Mouse (Mus musculus): ENCODE data around the gene Hyal2.

Hyal2 gene

GRCm38 (mm10) chr9:107567702-107568319 lies at the start of gene Hyal2:
TSS of gene Hyal2 (plus strand) at chr9:107567945.
- no peak for DNase-seq (ENCODE audit: inconsistent ontology term)

- DNase-seq (ENCODE audit: inconsistent ontology term): no peak
Observed at GRCm38 (mm10) chr9:107520331-107520730, 47.4 kb upstream of the Hyal2 start.

GRCm38 (mm10) chr9:107521190-107521589 lies 46.6 kb upstream of the Hyal2 start:
- DNase-seq (ENCODE audit: inconsistent ontology term): no peak

- peak; percentile 30 for DNase-seq (ENCODE audit: inconsistent ontology term)
Observed at GRCm38 (mm10) chr9:107521711-107522399, 45.9 kb upstream of the Hyal2 start.

- DNase-seq (ENCODE audit: inconsistent ontology term): no peak
Observed at GRCm38 (mm10) chr9:107522400-107522711, 45.4 kb upstream of the Hyal2 start.

- peak; percentile 71 for DNase-seq (ENCODE audit: inconsistent ontology term)
Observed at GRCm38 (mm10) chr9:107526198-107527026, 41.3 kb upstream of the Hyal2 start.

GRCm38 (mm10) chr9:107533791-107534407 lies 33.8 kb upstream of the Hyal2 start, which contains the start of gene Tmem115:
TSS of gene Tmem115 (plus strand) at chr9:107533945.
- peak; percentile 96 for DNase-seq (ENCODE audit: inconsistent ontology term)

GRCm38 (mm10) chr9:107534408-107535202 lies 33.1 kb upstream of the Hyal2 start:
- peak; percentile 46 for DNase-seq (ENCODE audit: inconsistent ontology term)

- no peak for DNase-seq (ENCODE audit: inconsistent ontology term)
Observed at GRCm38 (mm10) chr9:107538231-107538630, 29.5 kb upstream of the Hyal2 start.

- no peak for DNase-seq (ENCODE audit: inconsistent ontology term)
Observed at GRCm38 (mm10) chr9:107538711-107539110, 29.0 kb upstream of the Hyal2 start.

- no peak for DNase-seq (ENCODE audit: inconsistent ontology term)
Observed at GRCm38 (mm10) chr9:107539940-107540339, 27.8 kb upstream of the Hyal2 start.

GRCm38 (mm10) chr9:107540420-107540819 lies 27.3 kb upstream of the Hyal2 start:
- no peak for DNase-seq (ENCODE audit: inconsistent ontology term)

- DNase-seq (ENCODE audit: inconsistent ontology term): no peak
Observed at GRCm38 (mm10) chr9:107541005-107541404, 26.7 kb upstream of the Hyal2 start.

GRCm38 (mm10) chr9:107541474-107542351 lies 26.0 kb upstream of the Hyal2 start, which contains the start of the genes Cyb561d2 and Nprl2:
TSS of gene Cyb561d2 (minus strand) at chr9:107542193.
TSS of gene Nprl2 (plus strand) at chr9:107542226.
- DNase-seq (ENCODE audit: inconsistent ontology term): peak; percentile 97

GRCm38 (mm10) chr9:107542352-107542686 lies 25.4 kb upstream of the Hyal2 start:
- DNase-seq (ENCODE audit: inconsistent ontology term): no peak

GRCm38 (mm10) chr9:107542721-107543120 lies 25.0 kb upstream of the Hyal2 start:
- DNase-seq (ENCODE audit: inconsistent ontology term): no peak

- DNase-seq (ENCODE audit: inconsistent ontology term): no peak
Observed at GRCm38 (mm10) chr9:107543299-107543698, 24.4 kb upstream of the Hyal2 start.

- no peak for DNase-seq (ENCODE audit: inconsistent ontology term)
Observed at GRCm38 (mm10) chr9:107544196-107544700, 23.5 kb upstream of the Hyal2 start.

GRCm38 (mm10) chr9:107544729-107545128 lies 23.0 kb upstream of the Hyal2 start:
- DNase-seq (ENCODE audit: inconsistent ontology term): no peak

GRCm38 (mm10) chr9:107545199-107545598 lies 22.5 kb upstream of the Hyal2 start:
- no peak for DNase-seq (ENCODE audit: inconsistent ontology term)

All from Muller cell, postnatal 12 days (primary cell).